Mouse (Mus musculus): ENCODE data around the gene Ptgdr2. TPM values are rescaled to one million over a fixed set of nuclear protein-coding genes. Genes with fewer than 3 reads are reported as not detected.

Ptgdr2 gene
- 0.10 and 0.75 TPM in 2 replicates for total RNA-seq (2017)

DNA sequence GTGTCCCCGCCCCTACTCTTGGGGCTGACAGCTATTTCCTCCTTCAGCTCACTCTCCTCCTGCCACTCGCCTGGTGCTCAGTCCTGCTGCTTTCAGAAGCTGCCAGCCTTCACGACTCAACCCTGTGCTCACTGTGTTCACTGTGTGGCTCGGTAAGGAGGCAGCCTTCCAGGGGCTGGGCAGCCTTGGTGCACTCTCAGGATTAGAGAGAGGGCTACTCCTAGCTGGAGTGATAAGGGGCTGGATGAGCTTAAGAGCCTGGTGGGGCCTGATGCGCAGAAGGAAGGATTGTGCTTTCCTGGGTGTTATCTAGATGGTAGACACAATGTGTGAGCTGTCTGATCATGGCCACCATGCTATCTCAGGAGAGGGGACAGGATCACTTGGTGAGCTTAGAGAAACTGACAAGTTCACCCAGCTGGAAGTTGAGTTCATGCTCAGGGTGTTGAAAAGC is at the start of gene Ptgdr2:
Ptgdr2 (plus strand) TSS at position 51 of the 454 bp plus-strand sequence.
- no peak for ATAC-seq (replicated peaks in 1 of 2; ENCODE audit: insufficient read depth in 1 of 2, low FRiP score in 2 of 2, low TSS enrichment in 1 of 2, low read depth in 1 of 2, poor library complexity in 2 of 2, severe bottlenecking in 2 of 2)

DNA sequence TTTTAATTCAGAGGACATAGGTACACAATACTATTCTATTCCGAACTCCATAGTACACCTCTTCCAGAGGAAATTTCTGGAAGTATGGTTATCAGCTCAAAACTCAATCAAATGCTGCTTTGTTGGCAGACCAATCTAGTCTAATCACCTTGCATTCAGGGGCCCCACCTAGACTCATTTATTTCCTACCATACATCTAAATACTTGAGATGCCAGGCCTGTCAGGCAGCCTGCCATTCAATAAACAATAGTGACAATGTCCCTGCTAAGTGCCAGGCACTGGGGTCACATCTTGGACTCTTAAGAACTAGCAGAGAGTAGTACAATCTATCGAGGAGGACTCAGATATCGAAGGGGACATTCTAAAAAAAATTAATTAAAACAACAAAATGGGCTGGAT is 44.8 kb upstream of the Ptgdr2 start:
- no peak for ATAC-seq (replicated peaks in 1 of 2; ENCODE audit: insufficient read depth in 1 of 2, low FRiP score in 2 of 2, low TSS enrichment in 1 of 2, low read depth in 1 of 2, poor library complexity in 2 of 2, severe bottlenecking in 2 of 2)

- ATAC-seq (replicated peaks in 1 of 2; ENCODE audit: insufficient read depth in 1 of 2, low FRiP score in 2 of 2, low TSS enrichment in 1 of 2, low read depth in 1 of 2, poor library complexity in 2 of 2, severe bottlenecking in 2 of 2): peak; percentile 97 to 98
Measured at GRCm38 (mm10) chr19:10895016-10895528, 41.9 kb upstream of the Ptgdr2 start, which contains the start of gene Prpf19. Gene Prpf19, plus strand, starts transcription at chr19:10895231.

DNA sequence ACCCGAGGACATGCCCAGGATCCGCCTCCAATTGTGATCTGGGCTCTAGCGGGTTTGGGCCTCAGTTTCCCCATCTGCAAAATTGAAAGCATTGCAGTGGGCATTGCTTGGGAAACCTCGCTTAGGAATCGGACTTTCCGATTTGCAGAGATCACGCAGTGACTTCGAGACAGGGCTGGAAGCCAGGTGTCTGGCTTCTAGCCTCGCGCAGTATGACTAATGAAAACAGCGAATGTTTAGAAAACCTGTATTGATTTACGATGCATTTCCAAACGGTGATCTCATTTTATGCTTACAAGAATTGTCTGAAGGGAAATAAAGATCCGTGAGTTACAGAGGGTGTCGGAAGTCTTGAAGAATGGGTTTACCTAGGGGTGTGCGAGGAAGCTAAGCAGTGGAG is 41.3 kb upstream of the Ptgdr2 start:
- ATAC-seq (replicated peaks in 1 of 2; ENCODE audit: insufficient read depth in 1 of 2, low FRiP score in 2 of 2, low TSS enrichment in 1 of 2, low read depth in 1 of 2, poor library complexity in 2 of 2, severe bottlenecking in 2 of 2): no peak

DNA sequence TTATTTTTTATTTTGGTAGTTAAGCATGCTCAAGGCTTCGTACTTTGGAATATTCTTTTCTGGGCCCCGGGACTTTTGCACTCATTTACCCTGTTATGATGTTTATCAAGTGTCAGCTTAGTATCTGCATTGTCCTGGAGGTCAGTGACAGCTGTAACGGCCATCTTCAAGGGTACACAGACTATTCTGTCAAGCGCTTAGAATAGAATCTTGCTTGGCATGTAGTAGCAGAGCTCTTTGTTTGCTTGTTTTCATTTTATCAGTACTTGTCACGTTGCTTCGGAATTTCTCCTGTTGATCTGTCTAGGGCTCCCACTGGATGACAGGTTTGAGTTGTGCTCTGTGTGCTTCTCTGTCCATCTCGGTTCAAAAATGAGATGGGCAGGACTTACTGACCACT is 40.1 kb upstream of the Ptgdr2 start:
- ATAC-seq (replicated peaks in 1 of 2; ENCODE audit: insufficient read depth in 1 of 2, low FRiP score in 2 of 2, low TSS enrichment in 1 of 2, low read depth in 1 of 2, poor library complexity in 2 of 2, severe bottlenecking in 2 of 2): no peak

GRCm38 (mm10) chr19:10897491-10897890 is 39.5 kb upstream of the Ptgdr2 start:
- ATAC-seq (replicated peaks in 1 of 2; ENCODE audit: insufficient read depth in 1 of 2, low FRiP score in 2 of 2, low TSS enrichment in 1 of 2, low read depth in 1 of 2, poor library complexity in 2 of 2, severe bottlenecking in 2 of 2): no peak

DNA sequence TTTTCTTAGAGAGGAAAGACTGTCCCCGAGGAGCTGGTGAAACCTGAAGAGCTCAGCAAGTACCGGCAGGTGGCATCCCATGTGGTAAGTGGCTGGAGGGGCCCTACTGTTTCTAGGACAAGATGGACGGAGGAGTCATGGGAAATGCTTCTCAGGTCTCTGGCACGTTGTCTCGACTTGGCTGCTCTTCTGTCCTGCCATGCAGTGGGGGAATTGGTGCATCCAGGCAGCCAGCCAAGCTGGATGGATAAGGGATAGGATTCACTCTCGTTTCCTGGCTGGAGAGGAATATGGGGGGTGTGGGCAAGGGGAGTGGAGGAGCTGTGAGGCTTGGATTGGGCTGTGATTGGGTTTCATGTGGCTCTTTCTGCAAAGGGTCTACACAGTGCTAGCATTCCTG is 36.6 kb upstream of the Ptgdr2 start:
- ATAC-seq (replicated peaks in 1 of 2; ENCODE audit: insufficient read depth in 1 of 2, low FRiP score in 2 of 2, low TSS enrichment in 1 of 2, low read depth in 1 of 2, poor library complexity in 2 of 2, severe bottlenecking in 2 of 2): no peak

GRCm38 (mm10) chr19:10901046-10901445 is 35.9 kb upstream of the Ptgdr2 start:
- ATAC-seq (replicated peaks in 1 of 2; ENCODE audit: insufficient read depth in 1 of 2, low FRiP score in 2 of 2, low TSS enrichment in 1 of 2, low read depth in 1 of 2, poor library complexity in 2 of 2, severe bottlenecking in 2 of 2): no peak

DNA sequence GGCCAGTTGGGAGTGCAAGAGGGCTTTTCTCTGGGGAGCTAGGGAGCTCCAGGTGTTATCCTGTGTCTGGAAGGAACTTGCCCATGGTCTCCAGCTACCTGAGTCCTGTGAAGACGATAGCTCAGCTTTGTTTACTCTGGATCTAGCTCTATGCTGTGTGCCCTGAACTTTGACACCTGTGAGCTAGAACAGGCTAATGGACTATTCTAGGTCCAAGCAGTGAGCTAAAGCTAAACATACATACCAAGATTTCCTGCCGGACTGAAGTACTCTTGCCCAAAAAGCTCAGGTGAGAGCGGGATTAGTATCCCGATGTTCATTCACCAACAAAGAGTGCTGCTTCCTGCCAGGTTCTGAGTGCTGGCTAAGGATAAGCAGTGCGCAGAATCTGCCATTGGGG is 32.4 kb upstream of the Ptgdr2 start:
- ATAC-seq (replicated peaks in 1 of 2; ENCODE audit: insufficient read depth in 1 of 2, low FRiP score in 2 of 2, low TSS enrichment in 1 of 2, low read depth in 1 of 2, poor library complexity in 2 of 2, severe bottlenecking in 2 of 2): no peak

DNA sequence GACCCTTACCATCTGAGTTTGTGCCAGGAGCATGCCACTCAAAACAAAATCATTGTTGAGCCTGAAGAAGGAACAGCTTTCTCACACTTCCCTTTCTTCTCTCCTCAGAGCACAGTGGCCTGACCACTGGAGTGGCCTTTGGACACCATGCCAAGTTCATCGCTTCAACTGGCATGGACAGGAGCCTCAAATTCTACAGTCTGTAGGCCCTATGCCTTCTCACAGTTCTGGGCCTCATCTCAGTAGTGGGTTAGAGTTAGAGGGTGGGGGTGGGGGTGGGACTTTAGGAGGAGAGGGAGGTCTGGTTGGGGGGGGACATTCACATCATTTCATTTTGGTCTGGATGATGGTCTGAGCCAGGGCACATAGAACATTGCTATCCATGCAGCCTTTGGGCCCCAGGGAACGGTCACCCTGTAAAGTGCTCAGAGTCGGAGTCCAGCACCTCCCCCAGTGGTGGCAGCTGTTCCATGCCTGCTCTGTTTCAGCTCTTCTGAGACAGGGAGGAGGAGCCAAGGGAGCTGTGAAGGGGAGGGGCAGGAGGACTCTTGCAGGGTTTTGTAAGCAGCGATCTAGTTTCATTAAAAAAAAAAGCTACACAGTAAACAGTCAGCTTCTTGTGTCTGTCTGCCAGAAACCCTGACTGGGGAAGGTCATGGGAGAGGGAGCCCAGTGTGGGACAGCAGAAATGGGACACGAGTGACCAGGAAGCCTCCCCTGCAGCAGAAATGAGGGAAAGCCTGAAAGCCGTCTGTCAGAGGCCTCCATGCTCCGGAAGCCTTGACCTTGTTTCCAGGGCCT is 31.8 kb upstream of the Ptgdr2 start:
- ATAC-seq (replicated peaks in 1 of 2; ENCODE audit: insufficient read depth in 1 of 2, low FRiP score in 2 of 2, low TSS enrichment in 1 of 2, low read depth in 1 of 2, poor library complexity in 2 of 2, severe bottlenecking in 2 of 2): no peak

DNA sequence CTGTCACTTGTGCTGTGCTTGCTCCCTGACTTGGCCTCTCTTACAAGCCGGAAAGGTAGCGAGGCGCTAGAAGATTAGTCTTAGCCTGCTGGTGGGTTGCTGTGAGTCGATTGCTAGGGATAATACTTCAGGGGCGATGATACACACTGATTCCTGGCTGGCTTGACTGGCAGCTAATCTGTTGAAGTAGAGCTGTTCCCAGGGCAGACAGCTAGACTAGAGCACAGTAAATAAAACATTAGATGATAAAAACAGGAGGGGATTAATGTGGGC is 31.3 kb upstream of the Ptgdr2 start:
- ATAC-seq (replicated peaks in 1 of 2; ENCODE audit: insufficient read depth in 1 of 2, low FRiP score in 2 of 2, low TSS enrichment in 1 of 2, low read depth in 1 of 2, poor library complexity in 2 of 2, severe bottlenecking in 2 of 2): no peak

GRCm38 (mm10) chr19:10907891-10908290 is 29.1 kb upstream of the Ptgdr2 start:
- ATAC-seq (replicated peaks in 1 of 2; ENCODE audit: insufficient read depth in 1 of 2, low FRiP score in 2 of 2, low TSS enrichment in 1 of 2, low read depth in 1 of 2, poor library complexity in 2 of 2, severe bottlenecking in 2 of 2): peak; percentile 62 to 76; a peak in 3 of 4 replicates

DNA sequence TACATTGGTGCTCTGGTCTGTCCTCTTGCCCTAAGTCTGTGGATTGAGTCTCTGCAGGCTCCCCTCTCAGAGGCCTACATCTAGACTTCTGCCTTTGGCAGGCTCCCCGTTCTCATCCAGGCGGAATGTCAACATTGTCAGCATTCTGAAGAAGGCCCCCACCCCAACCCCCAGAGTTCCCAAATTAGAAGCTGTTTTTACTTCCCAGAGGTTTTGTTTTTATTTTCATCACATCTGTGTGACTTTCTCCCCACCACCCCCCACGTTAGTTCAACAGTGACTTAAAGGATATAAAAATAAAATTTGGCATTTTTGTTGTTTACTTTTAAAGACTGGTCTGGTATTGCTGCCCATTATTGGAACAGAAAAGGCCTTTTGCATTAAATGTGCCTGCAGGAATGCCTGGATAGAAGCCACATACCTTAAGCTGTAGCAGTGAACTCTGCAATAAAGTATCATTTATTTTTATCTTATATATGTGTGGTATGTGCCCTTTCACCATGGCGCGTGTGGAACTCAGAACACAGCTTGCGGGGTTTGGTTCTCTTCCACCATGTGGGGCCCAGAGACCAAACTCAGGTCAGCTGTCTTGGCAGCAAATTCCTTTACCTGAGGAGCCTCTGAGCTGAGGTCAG is 27.8 kb upstream of the Ptgdr2 start:
- no peak for ATAC-seq (replicated peaks in 1 of 2; ENCODE audit: insufficient read depth in 1 of 2, low FRiP score in 2 of 2, low TSS enrichment in 1 of 2, low read depth in 1 of 2, poor library complexity in 2 of 2, severe bottlenecking in 2 of 2)

GRCm38 (mm10) chr19:10914291-10914690 is 22.7 kb upstream of the Ptgdr2 start:
- ATAC-seq (replicated peaks in 1 of 2; ENCODE audit: insufficient read depth in 1 of 2, low FRiP score in 2 of 2, low TSS enrichment in 1 of 2, low read depth in 1 of 2, poor library complexity in 2 of 2, severe bottlenecking in 2 of 2): peak; percentile 77 to 80

- peak; percentile 68 to 77 for ATAC-seq (replicated peaks in 1 of 2; ENCODE audit: insufficient read depth in 1 of 2, low FRiP score in 2 of 2, low TSS enrichment in 1 of 2, low read depth in 1 of 2, poor library complexity in 2 of 2, severe bottlenecking in 2 of 2)
Measured at GRCm38 (mm10) chr19:10914870-10915269, 22.1 kb upstream of the Ptgdr2 start.

DNA sequence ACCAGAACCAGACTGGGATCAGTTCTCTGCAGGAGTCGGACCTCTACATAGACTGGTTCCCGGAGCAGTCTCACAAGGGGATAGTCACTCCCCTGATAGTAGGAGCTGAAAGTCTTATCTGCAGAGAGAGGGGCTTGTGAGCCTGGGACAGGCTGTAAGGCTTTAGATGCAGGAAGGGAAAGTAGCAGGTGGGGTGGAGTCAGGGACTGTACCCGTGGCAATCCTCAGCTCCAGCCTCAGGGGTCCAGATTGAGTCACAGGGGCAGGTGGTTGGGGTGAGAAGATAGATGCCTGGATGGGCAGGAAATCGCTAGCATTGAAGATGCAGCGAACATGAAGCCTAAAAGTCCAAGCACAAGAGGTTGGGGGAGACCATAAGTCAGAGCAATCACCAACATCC is 20.5 kb upstream of the Ptgdr2 start:
- ATAC-seq (replicated peaks in 1 of 2; ENCODE audit: insufficient read depth in 1 of 2, low FRiP score in 2 of 2, low TSS enrichment in 1 of 2, low read depth in 1 of 2, poor library complexity in 2 of 2, severe bottlenecking in 2 of 2): no peak

GRCm38 (mm10) chr19:10918321-10918991 is 18.5 kb upstream of the Ptgdr2 start:
- ATAC-seq (replicated peaks in 1 of 2; ENCODE audit: insufficient read depth in 1 of 2, low FRiP score in 2 of 2, low TSS enrichment in 1 of 2, low read depth in 1 of 2, poor library complexity in 2 of 2, severe bottlenecking in 2 of 2): no peak

DNA sequence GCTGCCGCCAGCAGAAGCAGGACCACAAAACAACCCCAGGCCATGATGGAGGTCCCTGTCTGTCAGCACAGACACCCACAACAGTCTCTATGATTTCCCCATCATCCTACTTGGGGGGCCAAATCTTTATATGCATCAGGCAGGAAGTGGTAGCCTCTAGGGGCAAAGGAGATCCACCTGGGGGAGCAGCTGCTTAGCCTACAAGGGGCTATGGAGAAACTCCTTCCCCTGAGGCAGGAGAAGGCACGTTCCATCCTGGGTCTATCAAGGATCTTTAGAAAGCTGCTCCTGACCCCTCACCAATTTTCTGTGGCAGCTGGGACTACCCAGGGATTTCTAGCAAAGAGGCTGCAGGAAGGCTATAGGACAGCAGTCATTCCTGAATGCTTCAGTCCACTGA is 16.4 kb upstream of the Ptgdr2 start, which contains the start of gene Zp1:
Zp1 (minus strand) TSS at position 101 of the 400 bp plus-strand sequence.
- no peak for ATAC-seq (replicated peaks in 1 of 2; ENCODE audit: insufficient read depth in 1 of 2, low FRiP score in 2 of 2, low TSS enrichment in 1 of 2, low read depth in 1 of 2, poor library complexity in 2 of 2, severe bottlenecking in 2 of 2)
